Mouse (Mus musculus): Measurements from ENCODE around the gene Abi3. TPM values are rescaled to one million over a fixed set of nuclear protein-coding genes. Genes with fewer than 3 reads are reported as not detected.

The Abi3 gene
- polyA plus RNA-seq, 1 experiment = 1.5 TPM

Other genes with a start within 250 kb of the Abi3 start
- gene Phb, start 175.5 kb downstream of the Abi3 start, polyA plus RNA-seq (2012; fragmentation: generic; extraction: Trizol) = 343 TPM
- 6.4 TPM for gene Zfp652, start 129.8 kb downstream of the Abi3 start, polyA plus RNA-seq (2012; fragmentation: generic; extraction: Trizol)
- gene B130006D01Rik, start 118.9 kb downstream of the Abi3 start, polyA plus RNA-seq (2012; fragmentation: generic; extraction: Trizol) = 0.02 TPM
- 165 TPM for gene Phospho1, start 18.0 kb downstream of the Abi3 start, polyA plus RNA-seq (2012; fragmentation: generic; extraction: Trizol)
- 1.1 TPM for gene Gngt2, start 5.3 kb downstream of the Abi3 start, polyA plus RNA-seq (2012; fragmentation: generic; extraction: Trizol)
- 0.14 TPM for gene B4galnt2, start 72.4 kb upstream of the Abi3 start, polyA plus RNA-seq (2012; fragmentation: generic; extraction: Trizol)
- 0.30 TPM for gene Igf2bp1, start 163.5 kb upstream of the Abi3 start, polyA plus RNA-seq (2012; fragmentation: generic; extraction: Trizol)
- not detected for gene Gip, start 182.1 kb upstream of the Abi3 start, polyA plus RNA-seq (2012; fragmentation: generic; extraction: Trizol)
- 112 TPM for gene Snf8, start 192.4 kb upstream of the Abi3 start, polyA plus RNA-seq (2012; fragmentation: generic; extraction: Trizol)
- gene Ube2z, start 222.9 kb upstream of the Abi3 start, polyA plus RNA-seq (2012; fragmentation: generic; extraction: Trizol) = 53.6 TPM
- 1,235 TPM for gene Atp5g1, start 233.2 kb upstream of the Abi3 start, polyA plus RNA-seq (2012; fragmentation: generic; extraction: Trizol)

Data from myocyte (in vitro differentiated cells).